20 mouse cellular contexts compared by ENCODE assay signal in genomic region chr10:74631314-74631713, GRCm38 (mm10).
DNase-seq lines count a peak whose midpoint lies in the region; ATAC-seq lines count a peak whose summit lies in the region.
"Had no signal": no experiment of that assay in that cellular context is flagged by ENCODE, and none has a peak within 500 bp of the region (broad histone marks: within the 10 kb centered on the region; RNA-seq: fewer than 3 reads in every experiment).

No protein-coding gene starts in this region.

- peak; percentile 21 to 24 for DNase-seq in cerebellum, postnatal 10 days
- DNase-seq in cerebellum, adult 18-20 months: no peak
- no peak for DNase-seq in spleen, postnatal 10 days (ENCODE audit: low spot score in 2 of 2)
- no peak for DNase-seq in adrenal gland, adult 18-20 months (ENCODE audit: low spot score in 2 of 2)
- DNase-seq: adrenal gland, postnatal 10 days; adrenal gland, postnatal 36 days; B cell, adult 2 months; cerebellum, adult 11-12 months; cerebellum, adult 9-10 months; cerebellum, postnatal 25 days; embryo, embryonic 11 days; gastrocnemius, postnatal 25 days; heart, adult 2 months; heart, postnatal 14 days; heart, postnatal 4 days; kidney, adult 11 months had no signal

- peak; percentile 87 for ATAC-seq in common myeloid progenitor, adult 5-6 weeks (replicated peaks; ENCODE audit: low read depth, poor library complexity, severe bottlenecking)
- ATAC-seq in megakaryocyte, adult 5-6 weeks (ENCODE audit: poor library complexity, severe bottlenecking): peak; percentile 80
- ATAC-seq: forebrain, embryonic 15.5 days; intestine, embryonic 15.5 days had no signal

Comparison
In these comparisons a context has a peak if more than half of its experiments do, and no peak if none do; other contexts are left out.
1. DNase-seq: peak in cerebellum, postnatal 10 days (2 of 2); none in cerebellum, adult 18-20 months (0 of 2), spleen, postnatal 10 days (0 of 2) and adrenal gland, adult 18-20 months (0 of 2).